In genomic region chr19:38421436-38421835, GRCm38 (mm10) we compare ENCODE assay signal across 16 mouse cellular contexts. TPM values are rescaled to one million over a fixed set of nuclear protein-coding genes. Genes with fewer than 3 reads are reported as not detected.
DNase-seq lines count a peak whose midpoint lies in the region; ATAC-seq lines count a peak whose summit lies in the region.
"Had no signal": no experiment of that assay in that cellular context is flagged by ENCODE, and none has a peak within 500 bp of the region (broad histone marks: within the 10 kb centered on the region; RNA-seq: fewer than 3 reads in every experiment).

No protein-coding gene starts in this region.

- no peak overlapping the region for H3K9ac ChIP-seq in intestine, embryonic 15.5 days
- H3K9ac ChIP-seq: limb, embryonic 12.5 days; lung, embryonic 15.5 days; neural tube, embryonic 12.5 days had no signal

- H3K9me3 ChIP-seq in intestine, embryonic 15.5 days = no peaks in the 10 kb centered on the region
- H3K9me3 ChIP-seq: heart, embryonic 10.5 days; limb, embryonic 12.5 days; lung, embryonic 15.5 days; neural tube, embryonic 12.5 days had no signal

- H3K4me1 ChIP-seq in intestine, embryonic 15.5 days (replicated peaks) = peaks cover 5% of the 10 kb centered on the region
- H3K4me1 ChIP-seq: heart, embryonic 10.5 days; neural tube, embryonic 12.5 days had no signal

- DNase-seq in adrenal gland, adult 2 months = peak; percentile 54
- no peak for DNase-seq in adrenal gland, postnatal 4 days (ENCODE audit: low spot score in 2 of 2)
- peak; percentile 27 to 33 for DNase-seq in lung, postnatal 4 days
- DNase-seq in lung, adult 18-20 months = no peak
- DNase-seq in ZHBTc4 (ENCODE audit: low read depth, low spot score) (peak; percentile 92), adipocyte (ENCODE audit: low spot score) (no peak)
- peak; percentile 32 for DNase-seq in retina, postnatal 1 day
- DNase-seq: midbrain, embryonic 14.5 days had no signal

- H3K27ac ChIP-seq in intestine, embryonic 15.5 days = no peak overlapping the region
- H3K27ac ChIP-seq: heart, embryonic 10.5 days; limb, embryonic 12.5 days; lung, embryonic 15.5 days; neural tube, embryonic 12.5 days had no signal

- H3K4me3 ChIP-seq in intestine, embryonic 15.5 days (replicated peaks) = no peak overlapping the region
- H3K4me3 ChIP-seq: heart, embryonic 10.5 days; limb, embryonic 12.5 days; lung, embryonic 15.5 days; neural tube, embryonic 12.5 days had no signal

- WGBS in intestine, embryonic 15.5 days = 67% methylated on average over 7 of the region's 7 CpGs

- no peaks in the 10 kb centered on the region for H3K27me3 ChIP-seq in intestine, embryonic 15.5 days (replicated peaks)
- H3K27me3 ChIP-seq: limb, embryonic 12.5 days; lung, embryonic 15.5 days; neural tube, embryonic 12.5 days; Patski had no signal

- ATAC-seq in intestine, embryonic 15.5 days = no peak
- ATAC-seq: Patski had no signal

- H3K4me2 ChIP-seq in intestine, embryonic 15.5 days (replicated peaks) = no peak overlapping the region
- H3K4me2 ChIP-seq: limb, embryonic 12.5 days; lung, embryonic 15.5 days; neural tube, embryonic 12.5 days had no signal

- H3K36me3 ChIP-seq in intestine, embryonic 15.5 days = no peaks in the 10 kb centered on the region
- H3K36me3 ChIP-seq: heart, embryonic 10.5 days; limb, embryonic 12.5 days; lung, embryonic 15.5 days; neural tube, embryonic 12.5 days had no signal

RNA-seq across cellular contexts. Expression of gene Slc35g1, which starts 25.7 kb away (rescaled TPM):
- 10 to 100 TPM; 13.9 to 25.4 TPM for total RNA-seq in adrenal gland, adult 2 months (2021)
- polyA plus RNA-seq in adrenal gland, adult 2 months (2012; rRNA removed) = 4.8 and 5.4 TPM in 2 replicates
- 10 to 100 TPM; 19.2 to 21.0 TPM for total RNA-seq in adrenal gland, postnatal 4 days (2021)
- 8.1 and 8.5 TPM in 2 replicates for polyA plus RNA-seq in intestine, embryonic 15.5 days (2015; fragmentation: Nextera tagmentation; extraction: Ambion mirVana)

RNA-seq across cellular contexts. Expression of gene Plce1, which starts 59.5 kb away (rescaled TPM):
- 1 to 10 TPM; 5.9 to 8.9 TPM for total RNA-seq in adrenal gland, adult 2 months (2021)
- polyA plus RNA-seq in adrenal gland, adult 2 months (2012; rRNA removed) = 0.81 TPM in 2 replicates
- 10 to 100 TPM; 11.4 to 11.9 TPM for total RNA-seq in adrenal gland, postnatal 4 days (2021)
- polyA plus RNA-seq in intestine, embryonic 15.5 days (2015; fragmentation: Nextera tagmentation; extraction: Ambion mirVana) = 4.7 and 5.8 TPM in 2 replicates
- total RNA-seq: hematopoietic stem cell, adult 5-6 weeks had no signal
- polyA plus RNA-seq: C2C12 had no signal

Comparison
In these comparisons a context has a peak if more than half of its experiments do, and no peak if none do; other contexts are left out.
1. DNase-seq: peak in adrenal gland, adult 2 months (single experiment), lung, postnatal 4 days (2 of 2), ZHBTc4 (single experiment) and retina, postnatal 1 day (single experiment); none in adrenal gland, postnatal 4 days (0 of 2), lung, adult 18-20 months (0 of 2) and adipocyte (single experiment).